Mouse (Mus musculus) hindbrain, embryonic 16.5 days (tissue): ENCODE measurements around the gene 1810024B03Rik. TPM values are rescaled to one million over a fixed set of nuclear protein-coding genes. Genes with fewer than 3 reads are reported as not detected.
"Not testable (repeated sequence)": the region's sequence is repeated elsewhere in the genome, so short reads cannot be mapped to it uniquely, and the experiment has no call there.

Source experiments
- ATAC-seq: fragments of 200-750 bp; cut with Nextera tagmentation; 2 replicates; pipeline ENCODE4 v1.8.0; 2017; ENCODE audit warnings: moderate TSS enrichment, moderate library complexity
- H3K27ac ChIP-seq: fragments of 300-500 bp; sonication (generic); 2 replicates; pipeline ENCODE4 v1.5.1; 2014; ENCODE audit warnings: low read depth, mild to moderate bottlenecking, control low read depth, low read length, moderate library complexity
- H3K27me3 ChIP-seq: fragments of 300-500 bp; sonication (generic); replicated peaks from 2 replicates; pipeline ENCODE4 v1.6.1; 2014; ENCODE audit warnings: low read length; ENCODE audit not compliant: control insufficient read depth, insufficient read depth
- H3K36me3 ChIP-seq: fragments of 300-500 bp; sonication (generic); 2 replicates; pipeline ENCODE4 v1.6.1; 2014; ENCODE audit warnings: mild to moderate bottlenecking, low read length, moderate library complexity, mixed read lengths; ENCODE audit not compliant: control insufficient read depth, insufficient read depth
- H3K4me1 ChIP-seq: fragments of 300-500 bp; sonication (generic); 2 replicates; pipeline ENCODE4 v1.6.1; 2014; ENCODE audit warnings: low read depth, low read length; ENCODE audit not compliant: control insufficient read depth, insufficient read depth
- H3K4me2 ChIP-seq: fragments of 300-500 bp; sonication (generic); 2 replicates; pipeline ENCODE4 v1.6.1; 2014; ENCODE audit warnings: mild to moderate bottlenecking, low read length, control low read depth, moderate library complexity
- H3K4me3 ChIP-seq: fragments of 300-500 bp; sonication (generic); 2 replicates; pipeline ENCODE4 v1.5.1; 2014; ENCODE audit warnings: mild to moderate bottlenecking, low read length, control low read depth, moderate library complexity
- H3K9ac ChIP-seq: fragments of 300-500 bp; sonication (generic); 2 replicates; pipeline ENCODE4 v1.6.1; 2014; ENCODE audit warnings: low read depth, mild to moderate bottlenecking, control low read depth, low read length, moderate library complexity
- H3K9me3 ChIP-seq: fragments of 300-500 bp; sonication (generic); 2 replicates; pipeline ENCODE4 v1.6.1; 2014; ENCODE audit warnings: mild to moderate bottlenecking, low read length, moderate library complexity; ENCODE audit not compliant: control insufficient read depth
- WGBS: fragments of 180-500 bp; shearing (Covaris S2); extraction: QIAGEN DNeasy Blood & Tissue Kit; methylation state at CpG from one replicate; pipeline ENCODE4 v1.1.7; 2014; 5-methylcytosine and 5-hydroxymethylcytosine counted together
- polyA plus RNA-seq: library from polyadenylated mRNA; unstranded; fragments of >200 nt; fragmentation: Nextera tagmentation; extraction: Ambion mirVana; gene quantifications from 2 replicates; pipeline ENCODE4 v1.2.1, GENCODE M21; 2015

Gene 1810024B03Rik
- polyA plus RNA-seq, 1 experiment from 2014 or later: 0.88 TPM

GRCm38 (mm10) chr2:127247592-127248333 lies 39.7 kb upstream of the 1810024B03Rik start, which contains the start of the genes Ciao1 and Tmem127:
Ciao1 (minus strand) TSS chr2:127247816.
Tmem127 (plus strand) TSS chr2:127247908.
- Histone ChIP-seq H3K4me2 (peak within 1 kb of the TSS; percentile 92), H3K36me3 (peaks cover 25% of the 10 kb centered on the region)
- peak; percentile 98 for ATAC-seq

DNA sequence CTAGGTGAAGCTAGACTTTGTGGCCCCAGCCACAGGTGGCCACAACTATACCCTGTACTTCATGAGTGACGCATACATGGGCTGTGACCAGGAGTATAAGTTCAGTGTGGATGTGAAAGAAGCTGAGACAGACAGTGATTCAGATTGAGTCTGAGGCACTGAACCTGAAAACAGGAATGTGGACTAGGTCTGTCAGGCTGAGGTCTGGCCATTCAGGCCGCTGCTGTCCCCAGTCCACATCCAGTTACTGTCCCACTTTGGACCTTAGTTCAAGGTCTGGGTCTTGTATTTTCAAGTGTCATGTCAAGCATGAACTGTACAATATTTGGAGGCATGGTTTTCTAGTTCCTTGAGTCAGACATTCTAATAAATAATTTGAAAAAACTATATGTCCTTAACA lies 32.0 kb upstream of the 1810024B03Rik start:
- Histone ChIP-seq H3K4me1 (no peaks in the 10 kb centered on the region), H3K9ac (no peak overlapping the region), H3K27me3 (no peaks in the 10 kb centered on the region), H3K9me3 (no peaks in the 10 kb centered on the region), H3K4me3 (no peak overlapping the region), H3K4me2 (no peak overlapping the region), H3K36me3 (peaks cover 64% of the 10 kb centered on the region), H3K27ac (no peak overlapping the region)
- WGBS: 95% methylated on average over 2 of the region's 2 CpGs
- no peak for ATAC-seq

More at GRCm38 (mm10) chr2:127247592-127248333, 39.7 kb upstream of the 1810024B03Rik start, which contains the start of the genes Ciao1 and Tmem127:
- Histone ChIP-seq H3K27me3 (no peaks in the 10 kb centered on the region), H3K27ac (peak within 1 kb of the TSS; percentile 84), H3K9ac (peak within 1 kb of the TSS; percentile 89), H3K4me3 (peak within 1 kb of the TSS; percentile 99), H3K4me1 (peaks cover 37% of the 10 kb centered on the region), H3K9me3 (no peaks in the 10 kb centered on the region)
- WGBS: under 1% methylated on average over 50 of the region's 53 CpGs

DNA sequence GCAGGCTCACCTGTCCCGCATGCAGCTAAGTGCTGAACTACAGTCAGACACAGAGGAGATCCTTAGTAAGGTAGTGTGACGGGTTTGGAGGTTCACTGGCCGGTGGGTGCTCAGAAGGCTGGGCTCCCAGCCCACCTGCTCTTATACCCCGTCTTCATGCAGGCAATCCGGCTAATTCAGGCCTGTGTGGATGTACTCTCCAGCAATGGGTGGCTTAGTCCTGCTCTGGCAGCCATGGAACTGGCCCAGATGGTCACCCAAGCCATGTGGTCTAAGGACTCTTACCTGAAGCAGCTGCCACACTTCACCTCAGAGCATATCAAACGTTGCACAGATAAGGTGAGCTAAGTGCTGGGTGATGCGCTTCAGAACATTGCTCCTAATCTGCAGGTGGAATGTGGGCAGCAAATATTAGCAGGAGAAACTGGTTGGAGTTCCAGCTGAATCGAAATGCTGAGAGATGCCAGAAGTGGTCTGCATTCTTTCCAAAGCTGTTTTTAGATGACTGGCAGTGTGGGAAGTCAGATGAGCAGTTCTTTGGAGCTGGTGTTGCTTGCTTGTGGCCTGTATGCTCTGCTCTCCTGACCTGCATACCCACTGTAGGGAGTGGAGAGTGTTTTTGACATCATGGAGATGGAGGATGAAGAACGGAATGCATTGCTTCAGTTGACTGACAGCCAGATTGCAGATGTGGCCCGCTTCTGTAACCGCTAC lies 30.0 kb upstream of the 1810024B03Rik start:
- Histone ChIP-seq H3K4me3 (no peak overlapping the region), H3K27me3 (no peaks in the 10 kb centered on the region), H3K4me2 (no peak overlapping the region), H3K36me3 (peaks cover 64% of the 10 kb centered on the region), H3K9me3 (no peaks in the 10 kb centered on the region), H3K9ac (no peak overlapping the region), H3K27ac (no peak overlapping the region), H3K4me1 (no peaks in the 10 kb centered on the region)
- ATAC-seq: no peak
- WGBS: 96% methylated on average over 11 of the region's 11 CpGs

DNA sequence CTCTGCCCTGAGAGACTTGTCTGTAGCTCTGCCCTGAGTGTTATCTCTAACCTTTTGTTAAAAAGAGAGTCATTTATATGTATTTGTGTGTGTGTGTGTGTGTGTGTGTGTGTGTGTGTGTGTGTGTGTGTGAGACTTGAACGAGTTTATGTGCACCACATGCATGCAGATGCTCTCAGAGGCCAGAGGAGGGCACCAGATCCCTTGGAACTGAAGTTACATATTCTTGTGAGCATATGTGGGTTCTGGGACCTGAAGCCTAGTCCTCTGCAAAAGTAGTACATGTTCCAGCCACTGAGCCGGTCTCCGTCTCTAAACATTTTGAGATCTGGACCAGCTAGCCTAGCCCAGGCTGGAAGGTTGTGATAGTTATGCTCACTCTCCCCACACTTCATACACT lies 17.2 kb upstream of the 1810024B03Rik start:
- Histone ChIP-seq H3K4me1 (no peaks in the 10 kb centered on the region), H3K36me3 (peaks cover 79% of the 10 kb centered on the region), H3K9ac (no peak overlapping the region), H3K27me3 (no peaks in the 10 kb centered on the region), H3K27ac (no peak overlapping the region), H3K4me3 (no peak overlapping the region), H3K9me3 (no peaks in the 10 kb centered on the region), H3K4me2 (no peak overlapping the region)
- ATAC-seq: no peak
- 98% methylated on average over 3 of the region's 3 CpGs for WGBS

DNA sequence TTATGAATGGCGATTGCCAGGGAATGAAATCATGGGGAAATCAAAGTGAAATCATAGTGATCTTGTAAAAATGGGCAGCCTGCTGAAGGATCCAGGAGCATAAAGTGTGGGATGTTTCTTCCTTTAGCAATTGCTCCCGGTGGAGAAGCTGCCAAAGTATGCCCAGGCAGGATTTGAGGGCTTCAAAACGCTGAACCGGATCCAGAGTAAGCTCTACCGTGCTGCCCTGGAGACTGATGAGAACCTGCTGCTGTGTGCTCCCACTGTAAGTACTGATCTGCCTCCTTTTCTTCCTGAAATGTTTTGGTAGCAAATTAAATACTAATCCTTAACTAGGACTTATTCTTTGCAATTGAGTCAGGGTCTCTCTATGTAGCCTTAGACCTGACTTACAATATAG lies 9.7 kb upstream of the 1810024B03Rik start:
- Histone ChIP-seq H3K4me1 (no peaks in the 10 kb centered on the region), H3K27ac (no peak overlapping the region), H3K4me2 (no peak overlapping the region), H3K4me3 (no peak overlapping the region), H3K27me3 (no peaks in the 10 kb centered on the region), H3K9ac (no peak overlapping the region), H3K36me3 (peaks cover 69% of the 10 kb centered on the region), H3K9me3 (no peaks in the 10 kb centered on the region)
- 93% methylated on average over 5 of the region's 5 CpGs for WGBS
- ATAC-seq: no peak

DNA sequence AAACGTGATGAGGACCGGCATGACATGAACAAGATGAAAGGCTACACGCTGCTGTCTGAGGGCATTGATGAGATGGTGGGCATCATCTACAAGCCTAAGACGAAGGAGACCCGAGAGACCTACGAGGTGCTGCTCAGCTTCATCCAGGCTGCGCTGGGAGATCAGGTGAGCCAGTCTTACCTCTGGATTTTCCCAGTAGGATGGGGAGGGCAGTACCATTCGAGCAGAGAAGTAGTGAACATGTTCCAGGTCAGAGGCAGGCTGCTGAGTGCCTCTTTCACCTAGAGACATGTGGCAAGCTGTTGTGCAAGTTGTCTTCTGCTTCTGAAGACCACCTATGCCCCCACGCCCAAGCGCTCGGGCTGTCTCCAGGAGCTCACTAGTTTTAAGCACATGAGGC lies 2.6 kb upstream of the 1810024B03Rik start:
- Histone ChIP-seq H3K4me2 (no peak overlapping the region), H3K27me3 (no peaks in the 10 kb centered on the region), H3K27ac (no peak overlapping the region), H3K4me1 (peaks cover 8% of the 10 kb centered on the region), H3K9ac (no peak overlapping the region), H3K36me3 (peaks cover 37% of the 10 kb centered on the region), H3K4me3 (no peak overlapping the region), H3K9me3 (no peaks in the 10 kb centered on the region)
- 92% methylated on average over 11 of the region's 11 CpGs for WGBS
- ATAC-seq: no peak

DNA sequence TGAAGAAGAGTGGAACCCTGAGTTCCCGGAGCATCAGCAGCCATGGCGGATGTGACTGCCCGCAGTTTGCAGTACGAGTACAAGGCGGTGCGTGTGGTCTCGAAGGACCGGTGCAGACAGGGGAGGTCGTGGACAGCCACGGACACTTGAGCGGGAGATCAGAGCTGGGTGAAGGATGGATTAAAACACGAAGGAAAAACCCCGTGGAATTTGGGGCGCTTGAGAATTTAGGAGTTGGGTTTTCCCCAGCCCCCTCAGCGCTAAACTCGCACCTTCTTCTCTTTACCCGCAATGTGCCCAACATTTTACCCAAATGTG lies 331 bp upstream of the 1810024B03Rik start:
- H3K4me2 ChIP-seq: peak overlapping the region; percentile 96
- H3K9me3 ChIP-seq: no peaks in the 10 kb centered on the region
- H3K4me1 ChIP-seq: peaks cover 8% of the 10 kb centered on the region
- WGBS: under 1% methylated on average over 17 of the region's 17 CpGs
- peak overlapping the region; percentile 92 for H3K4me3 ChIP-seq
- H3K27ac ChIP-seq: peak overlapping the region; percentile 80; the same call in 1 of the 2 replicates
- ATAC-seq: no peak
- peaks cover 24% of the 10 kb centered on the region for H3K36me3 ChIP-seq
- H3K27me3 ChIP-seq: no peaks in the 10 kb centered on the region
- H3K9ac ChIP-seq: peak overlapping the region; percentile 85

DNA sequence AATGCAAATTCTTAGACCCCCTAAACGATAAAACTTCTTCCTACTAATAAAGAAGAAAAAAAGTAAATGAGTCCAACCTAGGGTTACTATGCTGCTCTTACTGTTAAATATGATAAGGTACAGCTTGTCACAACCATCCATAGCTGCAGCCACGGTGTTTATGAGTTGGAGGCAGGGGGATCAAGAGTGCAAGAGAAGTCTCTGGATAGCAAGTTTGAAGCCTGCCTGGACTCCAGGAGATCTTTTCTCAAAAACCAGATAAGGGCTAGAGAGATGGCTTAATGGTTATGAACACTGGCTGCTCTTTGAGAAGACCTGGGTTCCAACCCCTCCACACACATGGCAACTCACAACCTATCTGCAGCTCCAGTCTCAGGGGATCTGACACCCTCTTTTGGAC lies 1.2 kb downstream of the 1810024B03Rik start:
- peaks cover 14% of the 10 kb centered on the region for H3K36me3 ChIP-seq
- no peak overlapping the region for H3K27ac ChIP-seq
- H3K27me3 ChIP-seq: no peaks in the 10 kb centered on the region
- H3K9me3 ChIP-seq: no peaks in the 10 kb centered on the region
- no peak overlapping the region for H3K4me3 ChIP-seq
- ATAC-seq: no peak
- H3K4me1 ChIP-seq: peaks cover 8% of the 10 kb centered on the region
- H3K9ac ChIP-seq: no peak overlapping the region
- H3K4me2 ChIP-seq: no peak overlapping the region
- 95% methylated on average over 2 of the region's 2 CpGs for WGBS

DNA sequence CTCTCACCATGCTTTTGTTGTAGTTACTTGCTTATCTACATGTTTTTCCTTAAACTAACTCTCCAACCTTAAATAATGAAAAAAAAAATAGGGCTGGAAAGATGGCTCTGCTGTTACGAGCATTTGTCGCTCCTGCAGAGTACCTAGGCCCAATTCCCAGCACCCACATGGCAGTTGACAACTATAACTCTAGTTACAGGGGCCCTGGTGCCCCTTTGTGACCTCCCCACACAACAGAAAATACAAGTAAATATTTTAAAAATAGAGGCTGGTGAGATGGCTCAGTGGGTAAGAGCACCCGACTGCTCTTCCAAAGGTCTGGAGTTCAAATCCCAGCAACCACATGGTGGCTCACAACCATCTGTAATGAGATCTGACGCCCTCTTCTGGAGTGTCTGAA lies 2.1 kb downstream of the 1810024B03Rik start:
- H3K9ac ChIP-seq, H3K27ac ChIP-seq, H3K4me2 ChIP-seq, H3K36me3 ChIP-seq, ATAC-seq, H3K4me1 ChIP-seq, H3K27me3 ChIP-seq, H3K4me3 ChIP-seq, H3K9me3 ChIP-seq: not testable (repeated sequence)
- 88% methylated on average over 4 of the region's 4 CpGs for WGBS
